Mouse (Mus musculus): Measurements from ENCODE around the gene Sh3pxd2b. TPM values are rescaled to one million over a fixed set of nuclear protein-coding genes. Genes with fewer than 3 reads are reported as not detected.

Gene Sh3pxd2b
- polyA plus RNA-seq, 1 experiment from 2014 or later = 21.6 TPM

- Histone ChIP-seq H3K4me3 (ENCODE audit: low read depth, low read length) (no peak overlapping the region), H3K9ac (ENCODE audit: low read depth, low read length) (no peak overlapping the region), H3K9me3 (replicated peaks; ENCODE audit: control insufficient read depth, low read length, poor library complexity, severe bottlenecking) (no peaks in the 10 kb centered on the region), H3K36me3 (ENCODE audit: control insufficient read depth, insufficient read depth, low read length) (no peaks in the 10 kb centered on the region), H3K27me3 (ENCODE audit: control insufficient read depth, insufficient read depth, low read depth, low read length) (no peaks in the 10 kb centered on the region), H3K4me2 (ENCODE audit: low read length) (no peak overlapping the region), H3K27ac (ENCODE audit: low read length) (no peak overlapping the region), H3K4me1 (ENCODE audit: control insufficient read depth, insufficient read depth, low read length) (peaks cover 19% of the 10 kb centered on the region)
- ATAC-seq = no peak
- 95% methylated on average over 4 of the region's 4 CpGs for WGBS
Measured at GRCm38 (mm10) chr11:32452745-32453144, 105.1 kb downstream of the Sh3pxd2b start.

- H3K4me2 ChIP-seq (ENCODE audit: low read length) = no peak overlapping the region
- no peaks in the 10 kb centered on the region for H3K9me3 ChIP-seq (replicated peaks; ENCODE audit: control insufficient read depth, low read length, poor library complexity, severe bottlenecking)
- H3K27ac ChIP-seq (ENCODE audit: low read length) = peak overlapping the region; percentile 45; the same call in 1 of the 2 replicates
- no peak overlapping the region for H3K4me3 ChIP-seq (ENCODE audit: low read depth, low read length)
- no peak for ATAC-seq
- WGBS = 31% methylated on average over 8 of the region's 8 CpGs
- H3K9ac ChIP-seq (ENCODE audit: low read depth, low read length) = no peak overlapping the region
- H3K4me1 ChIP-seq (ENCODE audit: control insufficient read depth, insufficient read depth, low read length) = peaks cover 19% of the 10 kb centered on the region
- H3K36me3 ChIP-seq (ENCODE audit: control insufficient read depth, insufficient read depth, low read length) = no peaks in the 10 kb centered on the region
- H3K27me3 ChIP-seq (ENCODE audit: control insufficient read depth, insufficient read depth, low read depth, low read length) = no peaks in the 10 kb centered on the region
Measured at GRCm38 (mm10) chr11:32453353-32453915, 105.8 kb downstream of the Sh3pxd2b start.

- WGBS = 2% methylated on average over 19 of the region's 19 CpGs
- no peaks in the 10 kb centered on the region for H3K9me3 ChIP-seq (replicated peaks; ENCODE audit: control insufficient read depth, low read length, poor library complexity, severe bottlenecking)
- H3K27ac ChIP-seq (ENCODE audit: low read length) = peak overlapping the region; percentile 97
- peaks cover 19% of the 10 kb centered on the region for H3K4me1 ChIP-seq (ENCODE audit: control insufficient read depth, insufficient read depth, low read length)
- peak overlapping the region; percentile 93 for H3K4me2 ChIP-seq (ENCODE audit: low read length)
- no peak for ATAC-seq
- H3K36me3 ChIP-seq (ENCODE audit: control insufficient read depth, insufficient read depth, low read length) = no peaks in the 10 kb centered on the region
- peak overlapping the region; percentile 95 for H3K9ac ChIP-seq (ENCODE audit: low read depth, low read length)
- peak overlapping the region; percentile 96 for H3K4me3 ChIP-seq (ENCODE audit: low read depth, low read length)
- no peaks in the 10 kb centered on the region for H3K27me3 ChIP-seq (ENCODE audit: control insufficient read depth, insufficient read depth, low read depth, low read length)
Measured at GRCm38 (mm10) chr11:32454231-32454799, 106.7 kb downstream of the Sh3pxd2b start.

DNA sequence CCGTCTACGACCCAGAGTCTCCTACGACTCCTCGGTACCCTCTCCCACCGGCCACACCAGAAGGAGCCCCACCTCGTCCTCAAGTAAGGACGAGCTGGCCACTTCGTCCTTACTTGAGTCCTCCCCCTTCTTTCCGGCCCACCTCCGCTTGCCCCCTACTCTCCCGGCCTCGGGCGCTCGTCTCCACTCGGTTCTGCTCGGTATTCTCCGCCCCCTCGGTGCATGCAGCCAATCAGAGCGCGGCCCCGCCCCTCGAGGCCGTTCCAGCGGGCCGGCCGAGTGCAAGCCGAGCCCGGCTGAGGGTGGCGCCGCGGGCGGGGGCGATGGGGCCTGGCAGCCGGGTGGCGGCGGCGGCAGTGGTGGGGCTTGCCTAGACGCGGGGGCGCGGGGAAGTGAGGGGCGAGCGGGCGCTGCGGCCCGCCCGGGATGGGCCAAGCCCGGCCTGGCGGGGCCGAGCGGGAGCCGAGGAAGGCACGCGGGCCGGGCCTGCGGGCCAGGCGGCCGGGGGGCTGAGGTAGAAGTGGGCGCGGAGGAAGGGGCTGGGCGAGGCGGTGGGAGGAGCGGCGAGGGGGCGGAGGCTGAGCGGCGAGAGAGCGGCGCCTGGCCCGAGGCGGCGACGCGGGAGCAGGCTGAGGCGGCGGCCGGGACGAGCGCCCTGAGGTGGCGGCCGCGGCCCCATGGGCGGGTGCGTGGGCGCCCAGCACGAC, 107.3 kb downstream of the Sh3pxd2b start, which contains the start of gene Ubtd2:
Gene Ubtd2 (plus strand): TSS at position 571 of the 707 bp plus-strand sequence.
- H3K27me3 ChIP-seq (ENCODE audit: control insufficient read depth, insufficient read depth, low read depth, low read length) = no peaks in the 10 kb centered on the region
- no peaks in the 10 kb centered on the region for H3K36me3 ChIP-seq (ENCODE audit: control insufficient read depth, insufficient read depth, low read length)
- peak within 1 kb of the TSS; percentile 96 for H3K4me3 ChIP-seq (ENCODE audit: low read depth, low read length)
- peak within 1 kb of the TSS; percentile 93 for H3K4me2 ChIP-seq (ENCODE audit: low read length)
- 0% methylated on average over 70 of the region's 86 CpGs for WGBS
- peaks cover 19% of the 10 kb centered on the region for H3K4me1 ChIP-seq (ENCODE audit: control insufficient read depth, insufficient read depth, low read length)
- H3K27ac ChIP-seq (ENCODE audit: low read length) = peak within 1 kb of the TSS; percentile 97
- peak within 1 kb of the TSS; percentile 95 for H3K9ac ChIP-seq (ENCODE audit: low read depth, low read length)
- ATAC-seq = peak; percentile 99
- no peaks in the 10 kb centered on the region for H3K9me3 ChIP-seq (replicated peaks; ENCODE audit: control insufficient read depth, low read length, poor library complexity, severe bottlenecking)

- WGBS = under 1% methylated on average over 51 of the region's 58 CpGs
- peak; percentile 52 for ATAC-seq
- peak overlapping the region; percentile 95 for H3K9ac ChIP-seq (ENCODE audit: low read depth, low read length)
- H3K4me2 ChIP-seq (ENCODE audit: low read length) = peak overlapping the region; percentile 93
- peak overlapping the region; percentile 96 for H3K4me3 ChIP-seq (ENCODE audit: low read depth, low read length)
- peaks cover 19% of the 10 kb centered on the region for H3K4me1 ChIP-seq (ENCODE audit: control insufficient read depth, insufficient read depth, low read length)
- no peaks in the 10 kb centered on the region for H3K27me3 ChIP-seq (ENCODE audit: control insufficient read depth, insufficient read depth, low read depth, low read length)
- H3K9me3 ChIP-seq (replicated peaks; ENCODE audit: control insufficient read depth, low read length, poor library complexity, severe bottlenecking) = no peaks in the 10 kb centered on the region
- peak overlapping the region; percentile 97 for H3K27ac ChIP-seq (ENCODE audit: low read length)
- H3K36me3 ChIP-seq (ENCODE audit: control insufficient read depth, insufficient read depth, low read length) = no peaks in the 10 kb centered on the region
Measured at GRCm38 (mm10) chr11:32455507-32456141, 108.0 kb downstream of the Sh3pxd2b start.

DNA sequence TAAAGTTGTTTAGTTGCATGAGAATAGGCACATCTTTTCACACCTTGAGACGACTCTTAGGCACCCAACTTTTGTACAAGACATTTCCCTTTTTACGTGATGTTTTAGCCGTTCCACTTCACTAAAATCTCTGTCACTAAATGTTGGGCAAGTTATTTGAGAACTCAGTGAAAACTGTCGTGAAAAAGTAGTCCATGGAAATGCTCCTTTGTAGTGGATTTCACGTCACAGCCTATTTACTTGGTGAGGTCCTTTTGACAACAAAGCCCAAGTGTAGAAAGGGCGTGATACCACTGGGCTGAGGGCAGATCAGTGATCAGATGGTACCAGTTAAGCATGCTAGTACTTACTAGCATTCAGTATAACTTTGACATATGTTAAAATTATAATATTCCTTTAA, 108.7 kb downstream of the Sh3pxd2b start:
- no peaks in the 10 kb centered on the region for H3K36me3 ChIP-seq (ENCODE audit: control insufficient read depth, insufficient read depth, low read length)
- no peaks in the 10 kb centered on the region for H3K27me3 ChIP-seq (ENCODE audit: control insufficient read depth, insufficient read depth, low read depth, low read length)
- no peak overlapping the region for H3K27ac ChIP-seq (ENCODE audit: low read length)
- 10% methylated on average over 6 of the region's 6 CpGs for WGBS
- peaks cover 19% of the 10 kb centered on the region for H3K4me1 ChIP-seq (ENCODE audit: control insufficient read depth, insufficient read depth, low read length)
- no peak for ATAC-seq
- H3K9ac ChIP-seq (ENCODE audit: low read depth, low read length) = peak overlapping the region; percentile 95
- H3K4me3 ChIP-seq (ENCODE audit: low read depth, low read length) = peak overlapping the region; percentile 96
- peak overlapping the region; percentile 93 for H3K4me2 ChIP-seq (ENCODE audit: low read length)
- H3K9me3 ChIP-seq (replicated peaks; ENCODE audit: control insufficient read depth, low read length, poor library complexity, severe bottlenecking) = no peaks in the 10 kb centered on the region

GRCm38 (mm10) chr11:32464282-32464681, 116.7 kb downstream of the Sh3pxd2b start:
- Histone ChIP-seq H3K27me3 (ENCODE audit: control insufficient read depth, insufficient read depth, low read depth, low read length) (no peaks in the 10 kb centered on the region), H3K27ac (ENCODE audit: low read length) (no peak overlapping the region), H3K4me1 (ENCODE audit: control insufficient read depth, insufficient read depth, low read length) (peaks cover 8% of the 10 kb centered on the region), H3K9me3 (replicated peaks; ENCODE audit: control insufficient read depth, low read length, poor library complexity, severe bottlenecking) (no peaks in the 10 kb centered on the region), H3K36me3 (ENCODE audit: control insufficient read depth, insufficient read depth, low read length) (no peaks in the 10 kb centered on the region), H3K4me3 (ENCODE audit: low read depth, low read length) (no peak overlapping the region), H3K4me2 (ENCODE audit: low read length) (no peak overlapping the region), H3K9ac (ENCODE audit: low read depth, low read length) (no peak overlapping the region)
- no peak for ATAC-seq
- WGBS = 65% methylated on average over 2 of the region's 2 CpGs

DNA sequence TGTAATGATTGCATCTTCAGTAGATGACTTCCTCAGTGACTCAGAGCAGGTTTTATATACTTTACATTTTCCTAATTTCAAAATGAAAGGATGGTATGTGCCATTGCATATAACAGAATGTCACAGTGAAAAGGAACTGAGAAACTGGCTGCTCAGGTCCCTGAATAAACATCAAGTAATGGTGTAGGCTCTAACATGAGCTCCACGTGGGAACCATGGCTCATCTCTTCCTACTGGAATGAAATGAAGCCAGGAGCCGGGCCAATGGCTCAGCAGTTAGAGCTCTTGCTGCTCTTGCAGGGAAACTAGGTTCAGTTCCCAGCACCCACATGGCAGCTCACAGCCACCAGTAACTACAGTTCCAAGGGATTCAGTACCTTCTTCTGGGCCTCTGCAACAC, 124.3 kb downstream of the Sh3pxd2b start:
- Histone ChIP-seq H3K27ac (ENCODE audit: low read length) (no peak overlapping the region), H3K4me1 (ENCODE audit: control insufficient read depth, insufficient read depth, low read length) (peaks cover 3% of the 10 kb centered on the region), H3K9ac (ENCODE audit: low read depth, low read length) (no peak overlapping the region), H3K4me2 (ENCODE audit: low read length) (no peak overlapping the region), H3K9me3 (replicated peaks; ENCODE audit: control insufficient read depth, low read length, poor library complexity, severe bottlenecking) (no peaks in the 10 kb centered on the region), H3K27me3 (ENCODE audit: control insufficient read depth, insufficient read depth, low read depth, low read length) (no peaks in the 10 kb centered on the region), H3K4me3 (ENCODE audit: low read depth, low read length) (no peak overlapping the region), H3K36me3 (ENCODE audit: control insufficient read depth, insufficient read depth, low read length) (no peaks in the 10 kb centered on the region)
- WGBS = 86% methylated on average over 2 of the region's 2 CpGs
- ATAC-seq = no peak

Data from midbrain, embryonic 16.5 days (tissue).